Mouse (Mus musculus) thymus, postnatal 36 days (tissue): ENCODE data around the gene Nudt4.

Experiments
- DNase-seq, 2 experiments: peaks; one replicate each; pipeline ENCODE4 v3.0.0; 2022; ENCODE audit warnings: mixed read lengths in 2 of 2

Nudt4 gene

GRCm38 (mm10) chr10:95563851-95564845 is at the start of gene Nudt4:
TSS of gene Nudt4 (minus strand) at chr10:95564146.
- DNase-seq: peak; percentile 85 to 88

- DNase-seq: no peak
These were observed 47.4 kb upstream of the Nudt4 start for GRCm38 (mm10) chr10:95611331-95611721.

GRCm38 (mm10) chr10:95610666-95611330 is 46.9 kb upstream of the Nudt4 start:
- DNase-seq: no peak

GRCm38 (mm10) chr10:95604979-95605613 is 41.1 kb upstream of the Nudt4 start:
- DNase-seq: peak; percentile 8 to 17

GRCm38 (mm10) chr10:95600527-95600926 is 36.6 kb upstream of the Nudt4 start:
- no peak for DNase-seq

- no peak for DNase-seq
These were observed 35.8 kb upstream of the Nudt4 start for GRCm38 (mm10) chr10:95599740-95600139.

GRCm38 (mm10) chr10:95598056-95598587 is 34.2 kb upstream of the Nudt4 start:
- no peak for DNase-seq

GRCm38 (mm10) chr10:95595852-95596639 is 32.1 kb upstream of the Nudt4 start:
- no peak for DNase-seq

GRCm38 (mm10) chr10:95594414-95594813 is 30.5 kb upstream of the Nudt4 start:
- no peak for DNase-seq

- DNase-seq: no peak
These were observed 27.3 kb upstream of the Nudt4 start for GRCm38 (mm10) chr10:95591257-95591656.

GRCm38 (mm10) chr10:95590196-95590595 is 26.2 kb upstream of the Nudt4 start:
- DNase-seq: no peak

GRCm38 (mm10) chr10:95589196-95589595 is 25.2 kb upstream of the Nudt4 start:
- DNase-seq: no peak

GRCm38 (mm10) chr10:95587509-95588220 is 23.7 kb upstream of the Nudt4 start:
- no peak for DNase-seq

GRCm38 (mm10) chr10:95585554-95585953 is 21.6 kb upstream of the Nudt4 start:
- DNase-seq: no peak

GRCm38 (mm10) chr10:95577567-95577950 is 13.6 kb upstream of the Nudt4 start:
- no peak for DNase-seq

- DNase-seq: no peak
These were observed 13.1 kb upstream of the Nudt4 start for GRCm38 (mm10) chr10:95576876-95577566.

- DNase-seq: no peak
These were observed 12.0 kb upstream of the Nudt4 start for GRCm38 (mm10) chr10:95575839-95576380.

GRCm38 (mm10) chr10:95574994-95575393 is 11.0 kb upstream of the Nudt4 start:
- DNase-seq: no peak

- no peak for DNase-seq
These were observed 5.5 kb upstream of the Nudt4 start for GRCm38 (mm10) chr10:95569441-95569840.

GRCm38 (mm10) chr10:95568016-95568415 is 4.1 kb upstream of the Nudt4 start:
- DNase-seq: no peak

GRCm38 (mm10) chr10:95567550-95567949 is 3.6 kb upstream of the Nudt4 start:
- DNase-seq: no peak
